Mouse (Mus musculus): ENCODE results near the gene Fam168b.

Fam168b gene

DNA sequence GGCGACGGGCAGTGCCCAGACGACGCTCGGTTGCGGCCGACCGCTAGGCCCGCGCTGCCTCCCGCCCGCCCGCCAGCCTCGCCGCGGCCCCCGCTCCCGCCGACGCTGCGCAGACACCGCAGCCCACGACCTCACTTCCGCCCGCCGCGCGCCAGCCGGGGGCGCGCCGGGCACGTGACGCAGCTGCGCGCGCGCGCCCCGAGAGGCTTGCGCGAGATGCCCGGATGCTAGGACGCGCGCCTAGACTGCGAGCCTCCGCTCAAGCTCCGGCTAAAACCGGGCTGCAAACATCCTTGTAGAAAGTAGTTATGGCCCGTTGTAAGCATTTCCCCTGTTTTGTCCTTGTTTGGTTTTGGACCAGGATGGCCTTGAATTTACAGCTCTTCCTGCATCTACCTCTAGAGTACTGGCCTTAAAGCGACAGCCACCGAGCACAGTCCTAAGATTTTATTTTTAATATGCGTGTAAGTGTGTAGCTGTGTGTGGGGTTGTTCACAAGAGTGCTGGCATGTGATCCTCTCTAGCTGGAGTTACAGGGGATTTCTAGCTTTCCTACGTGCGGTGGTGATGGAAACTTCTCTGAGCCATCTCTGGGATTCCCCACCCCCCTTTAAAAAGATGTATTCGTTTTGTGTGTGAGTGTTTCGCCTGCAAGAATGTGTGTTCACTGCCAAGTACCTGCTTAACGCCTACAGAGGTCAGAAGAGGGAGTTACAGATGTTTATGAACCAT lies at the start of gene Fam168b:
Gene Fam168b, minus strand, starts transcription at position 179 of the 732 bp plus-strand sequence.
- peak; percentile 84 for ATAC-seq (ENCODE audit: low TSS enrichment)

GRCm38 (mm10) chr1:34892466-34892865 lies 49.6 kb upstream of the Fam168b start:
- no peak for ATAC-seq (ENCODE audit: low TSS enrichment)

GRCm38 (mm10) chr1:34891559-34892289 lies 48.9 kb upstream of the Fam168b start:
- ATAC-seq (ENCODE audit: low TSS enrichment) = peak; percentile 99

GRCm38 (mm10) chr1:34883776-34884175 lies 40.9 kb upstream of the Fam168b start:
- no peak for ATAC-seq (ENCODE audit: low TSS enrichment)

DNA sequence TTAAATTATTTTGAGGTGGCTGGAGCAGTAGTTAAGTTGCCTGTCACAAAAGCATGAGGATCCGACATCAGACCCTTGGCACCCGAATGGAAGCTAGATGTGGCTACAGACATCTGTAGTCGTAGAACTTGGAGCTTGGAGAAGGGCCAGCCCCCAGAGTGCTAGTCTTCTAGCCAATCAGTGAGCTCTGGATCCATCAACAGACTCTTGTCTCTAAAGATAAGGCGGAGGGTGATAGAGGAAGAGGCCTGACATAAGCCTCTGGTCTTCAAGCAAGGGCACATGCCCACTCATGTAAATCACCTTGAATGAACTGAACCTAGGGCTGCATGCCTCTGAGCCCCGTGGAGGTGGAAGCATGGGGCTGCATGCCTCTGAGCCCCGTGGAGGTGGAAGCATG lies 36.7 kb upstream of the Fam168b start:
- no peak for ATAC-seq (ENCODE audit: low TSS enrichment)

DNA sequence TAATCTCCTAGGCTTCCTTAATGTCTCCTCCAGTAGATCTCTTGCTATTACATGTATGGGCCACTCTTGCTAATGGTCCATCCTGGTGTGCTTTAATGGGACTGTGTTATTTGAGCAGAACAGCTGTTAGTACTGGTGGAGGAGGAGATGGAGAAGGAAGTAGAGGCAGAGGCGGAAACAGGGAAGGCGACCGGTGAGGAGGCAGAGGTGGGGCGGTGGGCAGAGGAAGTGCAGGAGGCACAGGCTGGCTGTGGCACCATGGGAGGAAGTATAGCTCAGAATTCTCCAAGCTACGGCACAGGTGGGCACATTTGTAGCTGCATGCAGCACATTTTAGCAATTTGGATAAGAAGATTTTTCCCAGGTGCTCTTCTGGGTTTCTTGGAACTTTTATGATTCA lies 30.7 kb upstream of the Fam168b start:
- peak; percentile 42; the same call in 1 of the 2 replicates for ATAC-seq (ENCODE audit: low TSS enrichment)

- no peak for ATAC-seq (ENCODE audit: low TSS enrichment)
These were observed 28.3 kb upstream of the Fam168b start for GRCm38 (mm10) chr1:34871170-34871569.

GRCm38 (mm10) chr1:34869231-34869630 lies 26.4 kb upstream of the Fam168b start:
- no peak for ATAC-seq (ENCODE audit: low TSS enrichment)

GRCm38 (mm10) chr1:34868391-34868790 lies 25.5 kb upstream of the Fam168b start:
- no peak for ATAC-seq (ENCODE audit: low TSS enrichment)

DNA sequence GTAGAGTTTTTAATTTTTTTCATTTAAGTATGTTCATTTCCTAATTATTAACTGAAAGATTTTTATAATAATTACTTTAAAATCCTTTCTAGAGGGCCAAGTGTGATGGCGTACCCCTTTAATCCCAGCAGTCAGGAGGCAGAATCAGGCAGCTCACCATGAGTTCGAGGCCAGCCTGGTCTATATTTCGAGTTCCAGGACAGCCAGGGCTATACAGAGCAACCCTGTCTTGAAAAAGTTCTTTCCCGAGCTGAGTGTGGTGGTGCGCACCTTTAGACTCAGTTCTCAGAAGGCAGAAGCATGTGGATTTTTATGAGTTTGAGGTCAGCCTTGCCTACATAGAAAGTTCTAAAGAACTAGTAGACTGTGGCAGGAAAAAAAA lies 24.7 kb upstream of the Fam168b start:
- no peak for ATAC-seq (ENCODE audit: low TSS enrichment)

DNA sequence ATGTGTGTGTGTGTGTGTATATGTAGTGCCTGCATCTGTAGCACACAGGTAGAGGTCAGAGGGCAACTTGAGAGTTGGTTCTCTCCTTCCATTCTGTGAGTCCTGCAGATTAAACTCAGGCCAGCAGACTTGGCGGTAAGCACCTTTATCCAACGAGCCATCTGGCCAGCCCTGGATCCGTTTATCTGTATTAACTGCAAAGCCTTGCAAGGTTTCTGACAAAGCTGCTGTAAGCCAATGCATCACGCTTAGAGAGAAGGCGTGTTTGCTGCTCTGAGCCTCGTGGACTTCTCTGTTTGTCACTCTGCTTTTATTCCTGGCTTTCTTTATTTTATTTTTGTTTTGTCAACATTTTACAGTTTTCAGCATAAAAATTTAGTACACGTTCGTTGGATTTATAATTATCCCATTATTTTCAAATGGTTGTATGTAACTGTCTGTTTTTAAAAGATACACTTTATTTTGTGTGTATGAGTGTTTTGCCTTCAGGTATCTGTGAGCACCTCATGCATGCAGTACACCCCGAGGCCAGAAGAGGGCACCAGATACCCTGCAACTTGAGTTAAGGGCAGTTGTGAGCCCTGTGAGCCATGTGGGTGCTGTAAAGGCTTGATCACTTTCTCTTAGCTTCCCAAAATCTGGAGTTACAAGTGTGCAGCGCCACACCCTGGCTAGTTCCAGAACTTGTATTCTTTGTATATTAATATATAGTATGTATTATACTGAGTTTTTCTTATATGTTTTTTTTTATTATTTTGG lies 24.1 kb upstream of the Fam168b start:
- peak; percentile 90 for ATAC-seq (ENCODE audit: low TSS enrichment)

DNA sequence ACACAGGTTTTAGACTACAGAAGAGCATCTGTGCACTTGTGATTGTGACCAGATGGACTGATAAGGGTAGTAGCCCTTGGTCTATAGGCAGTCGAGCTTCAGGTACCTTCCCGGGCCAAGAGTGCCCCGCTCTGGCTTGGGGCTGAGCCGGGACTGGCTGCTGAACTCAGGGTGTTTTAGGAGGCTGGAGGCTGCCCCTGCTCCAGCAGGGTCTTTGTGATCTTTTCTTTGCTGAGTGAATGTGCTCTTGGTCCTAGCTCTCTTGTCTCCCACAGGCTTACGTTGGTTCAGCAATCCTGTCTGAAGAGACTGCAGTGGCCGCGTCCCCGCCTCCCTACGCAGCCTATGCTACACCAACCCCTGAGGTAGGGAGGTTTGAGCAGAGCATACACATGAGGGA lies 23.0 kb upstream of the Fam168b start:
- no peak for ATAC-seq (ENCODE audit: low TSS enrichment)

GRCm38 (mm10) chr1:34864243-34864642 lies 21.4 kb upstream of the Fam168b start:
- no peak for ATAC-seq (ENCODE audit: low TSS enrichment)

DNA sequence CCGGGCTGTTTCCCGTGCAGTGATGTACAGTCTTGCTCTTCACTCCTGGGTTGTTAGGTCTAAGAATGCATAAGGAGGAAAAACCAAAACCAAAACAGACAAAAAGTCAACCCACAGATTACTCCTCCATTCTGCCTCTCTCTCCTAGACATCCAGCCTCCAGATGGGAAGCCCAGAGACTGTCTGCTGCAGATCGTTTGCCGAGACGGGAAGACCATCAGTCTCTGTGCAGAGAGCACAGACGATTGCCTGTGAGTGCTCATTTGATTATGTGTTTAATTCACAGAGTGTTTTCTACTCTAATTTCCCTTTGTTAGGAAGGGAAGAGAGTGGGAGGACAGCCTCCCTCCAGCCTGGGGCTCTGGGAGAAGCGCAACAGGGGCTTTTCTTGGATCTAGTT lies 20.5 kb upstream of the Fam168b start:
- no peak for ATAC-seq (ENCODE audit: low TSS enrichment)

DNA sequence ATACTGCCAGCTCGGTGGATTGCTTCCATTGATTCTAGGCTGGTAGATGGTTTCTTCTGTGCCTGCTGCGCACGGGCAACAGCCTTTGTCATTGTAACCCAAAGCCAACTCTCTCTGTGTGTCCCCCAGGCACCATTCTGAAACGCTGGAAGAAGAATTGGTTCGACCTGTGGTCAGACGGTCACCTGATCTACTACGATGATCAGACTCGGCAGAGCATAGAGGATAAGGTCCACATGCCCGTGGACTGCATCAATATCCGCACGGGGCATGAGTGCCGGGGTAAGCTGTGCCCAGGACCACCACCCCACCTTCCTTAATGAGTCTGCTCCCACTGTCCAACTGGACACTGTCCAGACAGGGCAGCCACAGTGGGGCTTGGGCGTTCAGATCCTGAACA lies 20.0 kb upstream of the Fam168b start:
- ATAC-seq (ENCODE audit: low TSS enrichment) = no peak

DNA sequence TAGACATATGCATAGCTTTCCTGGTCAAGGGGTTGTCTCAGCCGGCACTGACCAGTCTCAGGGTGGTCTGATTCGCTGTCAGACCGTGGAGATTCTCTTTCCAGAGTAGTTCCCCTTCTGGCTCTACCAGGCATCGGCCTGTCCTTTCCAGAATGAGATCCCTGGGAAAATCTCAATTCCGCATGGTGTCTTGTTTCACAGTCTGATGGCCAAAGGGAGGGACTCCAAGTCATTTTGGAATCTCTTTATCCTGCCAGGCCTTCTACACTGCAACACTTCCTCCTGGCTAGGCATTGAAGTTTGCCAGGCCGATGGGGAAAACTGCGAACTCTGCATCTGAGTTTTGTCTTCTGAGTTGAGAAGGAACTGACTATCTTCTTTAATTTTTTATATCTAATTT lies 17.3 kb upstream of the Fam168b start:
- ATAC-seq (ENCODE audit: low TSS enrichment) = no peak

- ATAC-seq (ENCODE audit: low TSS enrichment) = no peak
These were observed 16.9 kb upstream of the Fam168b start for GRCm38 (mm10) chr1:34859761-34860160.

GRCm38 (mm10) chr1:34858671-34859070 lies 15.8 kb upstream of the Fam168b start:
- ATAC-seq (ENCODE audit: low TSS enrichment) = no peak

DNA sequence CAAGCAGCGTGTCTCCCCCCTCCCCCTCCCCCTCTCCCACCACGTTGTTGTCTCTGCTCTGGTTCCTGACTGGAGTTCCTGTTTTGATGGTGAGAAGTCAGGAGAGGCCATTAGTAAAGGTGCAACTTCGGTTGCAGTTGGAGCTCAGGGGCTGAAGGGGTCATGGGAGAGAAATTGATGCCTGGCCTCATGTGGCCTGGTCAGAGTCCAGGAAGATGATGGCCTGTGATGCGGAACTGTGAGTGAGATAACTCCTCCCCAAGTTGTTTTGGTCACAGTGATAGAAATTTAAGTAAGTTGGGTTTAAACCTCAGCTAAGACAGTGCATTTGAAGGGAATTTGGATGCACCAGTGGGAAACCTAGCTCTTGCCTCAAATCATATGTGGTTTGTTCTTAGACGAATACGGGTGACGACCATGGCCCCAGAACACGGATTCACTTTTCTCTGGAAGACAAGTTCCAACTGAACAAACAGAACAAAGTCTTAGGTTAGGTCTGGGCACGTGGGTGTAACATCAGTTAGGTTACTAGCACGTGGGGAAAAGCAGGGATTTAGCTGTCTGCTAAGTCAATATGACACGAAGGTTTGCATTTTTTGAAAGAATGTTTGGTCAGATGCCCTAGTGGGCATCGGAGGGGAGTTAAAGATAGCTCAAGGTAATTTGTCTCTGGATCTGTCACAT lies 12.3 kb upstream of the Fam168b start:
- ATAC-seq (ENCODE audit: low TSS enrichment) = no peak

GRCm38 (mm10) chr1:34853786-34854185 lies 10.9 kb upstream of the Fam168b start:
- no peak for ATAC-seq (ENCODE audit: low TSS enrichment)

DNA sequence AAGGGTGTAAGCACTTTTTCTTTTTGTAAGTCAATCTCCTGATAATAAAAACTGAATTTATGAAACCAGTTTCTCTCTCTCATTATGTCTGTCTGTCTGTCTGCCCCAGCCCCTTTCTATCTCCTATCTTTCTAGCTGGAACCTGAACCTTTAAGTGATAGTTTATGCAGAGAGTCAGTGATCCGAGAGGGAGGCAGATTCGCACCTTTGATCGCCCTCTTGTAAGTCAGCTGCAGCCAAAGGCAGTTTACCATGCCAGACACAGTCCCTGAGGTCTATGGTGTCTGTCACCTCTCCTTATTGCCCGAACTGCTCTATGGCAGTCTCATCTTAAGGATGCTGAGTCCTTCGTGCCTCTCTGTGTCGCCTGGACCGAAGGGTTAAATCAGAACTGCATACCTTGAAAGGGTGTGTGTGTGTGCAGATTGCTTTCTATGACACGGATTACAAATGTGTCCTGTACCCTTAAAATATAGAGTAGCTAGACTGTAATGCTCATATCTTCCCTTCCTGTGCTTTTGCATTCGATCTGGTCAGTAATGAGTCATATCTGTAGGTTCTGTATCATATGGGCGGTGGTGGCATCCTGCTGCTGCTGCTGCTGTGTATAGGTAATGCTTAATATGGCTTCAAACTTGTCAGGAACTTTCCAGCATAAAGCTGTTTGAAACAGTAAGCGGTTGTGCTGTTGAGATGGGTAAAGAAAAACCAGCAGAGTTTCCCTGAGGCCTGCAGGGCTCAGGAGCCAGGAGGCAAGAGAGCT lies 9.4 kb upstream of the Fam168b start:
- no peak for ATAC-seq (ENCODE audit: low TSS enrichment)

Measured in frontal cortex, adult (tissue).